Mouse (Mus musculus): ENCODE results near the gene Spata21. TPM values are rescaled to one million over a fixed set of nuclear protein-coding genes. Genes with fewer than 3 reads are reported as not detected.
A peak's percentile ranks its signal among the peaks of the same experiment; 100 is the strongest.

The Spata21 gene
- polyA plus RNA-seq, 1 experiment from 2014 or later: not detected

DNA sequence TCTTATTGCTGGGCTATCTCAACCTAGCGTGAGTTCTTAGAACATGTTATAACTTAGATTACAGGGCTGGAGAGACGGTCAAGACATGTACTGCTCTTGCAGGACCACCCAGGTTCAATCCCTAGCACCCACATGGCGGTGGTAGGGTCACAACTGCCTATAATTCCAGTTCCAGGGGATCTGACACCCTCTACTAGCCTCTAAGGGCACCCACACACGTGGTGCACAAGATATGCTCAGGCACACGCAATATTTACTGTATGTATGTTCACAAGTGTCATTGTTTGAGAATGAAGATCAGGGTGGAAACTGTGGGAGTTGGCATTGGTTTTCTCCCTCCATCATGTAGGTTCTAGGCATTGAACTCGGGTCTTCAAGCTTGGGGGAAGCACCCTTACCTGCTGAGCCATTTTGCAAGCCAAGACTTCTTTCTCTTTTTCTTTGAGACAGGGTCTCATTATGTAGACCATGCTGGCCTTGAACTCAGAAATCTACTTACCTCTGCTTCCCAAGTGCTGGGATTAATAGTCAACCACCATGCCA lies 58.4 kb downstream of the Spata21 start:
- Histone ChIP-seq H3K36me3 (ENCODE audit: control insufficient read depth, insufficient read depth, low read length) (no peaks in the 10 kb centered on the region), H3K4me3 (ENCODE audit: low read depth, low read length) (no peak overlapping the region), H3K4me1 (replicated peaks; ENCODE audit: control insufficient read depth, insufficient read depth, low read length) (0 out of 2 replicates have a peak, but pooled peaks cover 6% of the 10 kb centered on the region), H3K27ac (ENCODE audit: low read depth, low read length) (no peak overlapping the region), H3K9ac (ENCODE audit: low read length) (no peak overlapping the region), H3K9me3 (ENCODE audit: control insufficient read depth, low read length) (no peaks in the 10 kb centered on the region), H3K4me2 (ENCODE audit: low read depth, low read length, severe bottlenecking) (no peak overlapping the region), H3K27me3 (ENCODE audit: control insufficient read depth, insufficient read depth, low read length) (no peaks in the 10 kb centered on the region)
- DNase-seq (ENCODE audit: low spot score) (no peak), ATAC-seq (replicated peaks; ENCODE audit: low FRiP score) (no peak)
- WGBS: 92% methylated on average over 6 of the region's 6 CpGs

DNA sequence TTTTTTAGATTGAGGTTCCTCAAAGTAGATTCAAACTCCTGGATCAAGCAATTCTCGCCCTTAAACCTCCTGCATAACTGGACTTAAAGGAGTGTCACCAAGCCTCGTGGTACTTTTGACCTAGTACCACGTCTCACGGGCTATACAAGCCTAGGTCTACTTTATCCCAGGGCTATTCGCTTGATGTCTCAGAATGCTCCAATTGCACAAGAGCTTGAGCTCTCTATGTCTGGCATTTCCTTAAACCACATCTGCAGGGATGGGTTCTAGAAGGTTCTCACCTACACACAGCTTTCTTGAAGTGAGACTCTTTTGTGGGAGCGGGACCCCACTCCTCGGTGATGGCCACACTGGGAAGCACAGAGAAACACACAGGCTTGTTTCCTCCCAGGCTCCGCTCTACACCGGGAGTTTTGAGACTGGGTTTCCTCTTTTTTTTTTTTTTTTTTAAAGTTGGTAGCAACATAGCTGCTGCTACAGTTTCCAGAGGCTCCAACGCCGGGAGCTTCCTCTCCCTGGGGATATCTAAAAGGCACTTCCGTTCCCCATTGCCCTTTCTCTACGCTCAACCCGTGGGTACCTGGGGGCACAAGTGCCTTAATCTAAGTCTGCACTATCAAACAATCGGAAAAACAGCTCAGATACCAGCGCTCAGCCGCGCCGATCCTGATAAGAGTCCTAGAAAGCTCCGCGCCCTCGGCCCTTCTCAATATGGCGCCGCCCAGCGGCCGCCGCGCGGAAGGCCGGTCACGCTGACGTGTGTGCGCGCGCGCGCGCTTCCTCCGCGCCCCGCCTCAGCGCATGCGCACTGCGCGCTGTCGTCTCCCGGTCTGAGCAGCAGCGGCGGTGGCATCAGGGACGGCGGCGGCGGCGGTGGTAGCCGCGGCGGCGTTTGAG lies 59.2 kb downstream of the Spata21 start, which contains the start of gene Fbxo42:
Gene Fbxo42 (plus strand): TSS at position 802 of the 897 bp plus-strand sequence.
- peak within 1 kb of the TSS; percentile 81 for H3K9ac ChIP-seq (ENCODE audit: low read length)
- 0 out of 2 replicates have a peak, but pooled peaks cover 6% of the 10 kb centered on the region for H3K4me1 ChIP-seq (replicated peaks; ENCODE audit: control insufficient read depth, insufficient read depth, low read length)
- H3K36me3 ChIP-seq (ENCODE audit: control insufficient read depth, insufficient read depth, low read length): no peaks in the 10 kb centered on the region
- no peaks in the 10 kb centered on the region for H3K27me3 ChIP-seq (ENCODE audit: control insufficient read depth, insufficient read depth, low read length)
- H3K27ac ChIP-seq (ENCODE audit: low read depth, low read length): peak within 1 kb of the TSS; percentile 83
- ATAC-seq (replicated peaks; ENCODE audit: low FRiP score) (peak; percentile 89), DNase-seq (ENCODE audit: low spot score) (peak; percentile 97)
- WGBS: 9% methylated on average over 58 of the region's 58 CpGs
- H3K4me2 ChIP-seq (ENCODE audit: low read depth, low read length, severe bottlenecking): peak within 1 kb of the TSS; percentile 78
- H3K9me3 ChIP-seq (ENCODE audit: control insufficient read depth, low read length): no peaks in the 10 kb centered on the region
- peak within 1 kb of the TSS; percentile 70 for H3K4me3 ChIP-seq (ENCODE audit: low read depth, low read length)

DNA sequence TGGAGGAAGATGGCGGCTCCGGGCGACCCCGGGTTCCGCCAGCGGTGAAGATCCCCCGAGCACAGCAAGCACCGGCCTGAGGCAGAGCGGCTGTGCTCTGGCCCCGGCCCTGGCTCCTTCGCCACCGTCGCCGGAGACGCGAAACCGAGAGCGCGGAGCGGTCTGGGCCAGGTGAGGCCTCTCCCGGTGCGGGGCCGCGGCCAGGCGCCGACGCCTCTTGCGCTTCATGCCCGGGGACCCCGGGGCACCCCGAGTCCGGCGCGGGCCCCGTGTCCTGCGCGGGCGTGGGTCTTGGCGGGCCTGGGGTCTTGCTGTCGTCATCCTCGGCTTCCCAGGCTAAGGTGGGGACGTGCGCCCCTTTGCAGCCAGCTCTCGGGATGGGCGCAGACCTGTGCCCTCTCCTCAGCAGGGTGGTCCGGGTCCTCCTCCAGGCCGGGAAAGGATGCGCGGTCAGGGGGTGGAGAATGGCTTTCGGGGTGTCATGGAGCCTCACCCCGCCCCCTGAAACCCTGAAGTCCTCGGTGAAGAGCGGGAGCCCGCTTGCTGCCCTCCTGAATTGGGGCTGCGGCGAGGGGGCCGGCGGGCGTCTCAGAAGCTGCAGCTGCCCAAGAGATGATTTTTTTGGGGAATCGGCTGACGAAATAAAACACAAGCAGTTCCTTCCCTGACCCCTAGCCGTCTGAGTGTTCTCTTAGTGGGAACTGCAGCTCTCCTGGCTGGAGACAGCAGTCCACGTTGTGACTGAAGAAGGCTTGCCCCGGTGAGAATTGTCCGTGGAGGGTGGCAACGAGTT lies 60.1 kb downstream of the Spata21 start:
- peak overlapping the region; percentile 83; the same call in 1 of the 2 replicates for H3K27ac ChIP-seq (ENCODE audit: low read depth, low read length)
- peak overlapping the region; percentile 81 for H3K9ac ChIP-seq (ENCODE audit: low read length)
- peak overlapping the region; percentile 78 for H3K4me2 ChIP-seq (ENCODE audit: low read depth, low read length, severe bottlenecking)
- ATAC-seq (replicated peaks; ENCODE audit: low FRiP score) (peak; percentile 84), DNase-seq (ENCODE audit: low spot score) (no peak)
- H3K9me3 ChIP-seq (ENCODE audit: control insufficient read depth, low read length): no peaks in the 10 kb centered on the region
- H3K4me3 ChIP-seq (ENCODE audit: low read depth, low read length): peak overlapping the region; percentile 70
- under 1% methylated on average over 61 of the region's 66 CpGs for WGBS
- H3K36me3 ChIP-seq (ENCODE audit: control insufficient read depth, insufficient read depth, low read length): no peaks in the 10 kb centered on the region
- no peaks in the 10 kb centered on the region for H3K27me3 ChIP-seq (ENCODE audit: control insufficient read depth, insufficient read depth, low read length)
- H3K4me1 ChIP-seq (replicated peaks; ENCODE audit: control insufficient read depth, insufficient read depth, low read length): 0 out of 2 replicates have a peak, but pooled peaks cover 6% of the 10 kb centered on the region

DNA sequence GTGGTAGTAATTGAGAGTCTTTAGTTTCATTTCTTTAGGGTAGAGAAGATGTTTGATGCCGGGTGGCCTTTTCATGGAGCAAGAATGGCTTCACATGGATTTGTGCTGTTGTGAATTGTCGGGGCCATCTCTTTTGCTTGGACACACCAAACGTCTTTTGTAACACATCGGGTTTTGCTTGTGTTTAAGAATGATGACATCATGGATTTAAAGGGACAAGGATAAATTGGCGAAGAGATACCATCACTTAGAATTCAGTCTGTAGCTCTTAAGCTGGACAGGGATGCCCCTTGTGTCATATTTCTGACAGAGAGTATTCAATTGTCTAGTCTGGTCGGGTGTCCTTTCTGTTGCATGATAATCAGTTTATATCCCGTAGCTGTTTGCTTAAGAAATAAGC lies 61.0 kb downstream of the Spata21 start:
- no peak overlapping the region for H3K27ac ChIP-seq (ENCODE audit: low read depth, low read length)
- no peaks in the 10 kb centered on the region for H3K9me3 ChIP-seq (ENCODE audit: control insufficient read depth, low read length)
- H3K4me3 ChIP-seq (ENCODE audit: low read depth, low read length): peak overlapping the region; percentile 70
- 33% methylated on average over 7 of the region's 7 CpGs for WGBS
- peak overlapping the region; percentile 78 for H3K4me2 ChIP-seq (ENCODE audit: low read depth, low read length, severe bottlenecking)
- 0 out of 2 replicates have a peak, but pooled peaks cover 6% of the 10 kb centered on the region for H3K4me1 ChIP-seq (replicated peaks; ENCODE audit: control insufficient read depth, insufficient read depth, low read length)
- H3K36me3 ChIP-seq (ENCODE audit: control insufficient read depth, insufficient read depth, low read length): no peaks in the 10 kb centered on the region
- peak overlapping the region; percentile 81 for H3K9ac ChIP-seq (ENCODE audit: low read length)
- ATAC-seq (replicated peaks; ENCODE audit: low FRiP score): no peak
- DNase-seq (ENCODE audit: low spot score): no peak
- H3K27me3 ChIP-seq (ENCODE audit: control insufficient read depth, insufficient read depth, low read length): no peaks in the 10 kb centered on the region

GRCm38 (mm10) chr4:141157485-141157884 lies 69.4 kb downstream of the Spata21 start:
- H3K4me2 ChIP-seq (ENCODE audit: low read depth, low read length, severe bottlenecking): no peak overlapping the region
- ATAC-seq (replicated peaks; ENCODE audit: low FRiP score) (no peak), DNase-seq (ENCODE audit: low spot score) (no peak)
- H3K27ac ChIP-seq (ENCODE audit: low read depth, low read length): no peak overlapping the region
- no peak overlapping the region for H3K9ac ChIP-seq (ENCODE audit: low read length)
- WGBS: 78% methylated on average over 4 of the region's 4 CpGs
- 0 out of 2 replicates have a peak, but pooled peaks cover 6% of the 10 kb centered on the region for H3K4me1 ChIP-seq (replicated peaks; ENCODE audit: control insufficient read depth, insufficient read depth, low read length)
- no peak overlapping the region for H3K4me3 ChIP-seq (ENCODE audit: low read depth, low read length)
- no peaks in the 10 kb centered on the region for H3K9me3 ChIP-seq (ENCODE audit: control insufficient read depth, low read length)
- H3K27me3 ChIP-seq (ENCODE audit: control insufficient read depth, insufficient read depth, low read length): no peaks in the 10 kb centered on the region
- no peaks in the 10 kb centered on the region for H3K36me3 ChIP-seq (ENCODE audit: control insufficient read depth, insufficient read depth, low read length)

DNA sequence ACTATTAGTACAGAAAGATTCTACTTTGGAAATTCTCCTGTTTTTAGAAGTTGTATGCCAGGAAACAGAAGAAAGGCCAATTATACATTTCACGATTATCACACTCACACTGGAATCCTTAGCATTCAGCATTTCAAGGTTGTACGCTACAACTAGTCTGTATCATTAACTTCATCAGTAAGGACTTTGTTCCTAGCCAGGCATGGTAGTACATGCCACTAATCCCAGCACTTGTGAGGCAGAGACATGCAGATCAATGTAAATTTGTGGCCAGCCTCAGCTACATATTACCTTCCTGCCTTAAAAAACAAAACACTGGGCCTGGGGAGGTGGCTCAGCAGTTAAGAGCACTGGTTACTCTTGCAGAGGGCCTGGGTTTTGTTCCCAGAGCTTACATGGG lies 70.5 kb downstream of the Spata21 start:
- no peaks in the 10 kb centered on the region for H3K36me3 ChIP-seq (ENCODE audit: control insufficient read depth, insufficient read depth, low read length)
- no peak overlapping the region for H3K27ac ChIP-seq (ENCODE audit: low read depth, low read length)
- DNase-seq (ENCODE audit: low spot score): no peak
- 89% methylated on average over 2 of the region's 2 CpGs for WGBS
- no peaks in the 10 kb centered on the region for H3K27me3 ChIP-seq (ENCODE audit: control insufficient read depth, insufficient read depth, low read length)
- 0 out of 2 replicates have a peak, but pooled peaks cover 6% of the 10 kb centered on the region for H3K4me1 ChIP-seq (replicated peaks; ENCODE audit: control insufficient read depth, insufficient read depth, low read length)
- H3K4me2 ChIP-seq (ENCODE audit: low read depth, low read length, severe bottlenecking): no peak overlapping the region
- ATAC-seq (replicated peaks; ENCODE audit: low FRiP score): no peak
- H3K4me3 ChIP-seq (ENCODE audit: low read depth, low read length): no peak overlapping the region
- no peaks in the 10 kb centered on the region; the same call in 1 of the 2 replicates for H3K9me3 ChIP-seq (ENCODE audit: control insufficient read depth, low read length)
- no peak overlapping the region for H3K9ac ChIP-seq (ENCODE audit: low read length)

GRCm38 (mm10) chr4:141159093-141159492 lies 71.0 kb downstream of the Spata21 start:
- ATAC-seq (replicated peaks; ENCODE audit: low FRiP score) (no peak), DNase-seq (ENCODE audit: low spot score) (no peak)
- H3K36me3 ChIP-seq (ENCODE audit: control insufficient read depth, insufficient read depth, low read length): no peaks in the 10 kb centered on the region
- 0 out of 2 replicates have a peak, but pooled peaks cover 6% of the 10 kb centered on the region for H3K4me1 ChIP-seq (replicated peaks; ENCODE audit: control insufficient read depth, insufficient read depth, low read length)
- H3K9me3 ChIP-seq (ENCODE audit: control insufficient read depth, low read length): no peaks in the 10 kb centered on the region; the same call in 1 of the 2 replicates
- H3K27me3 ChIP-seq (ENCODE audit: control insufficient read depth, insufficient read depth, low read length): no peaks in the 10 kb centered on the region
- no peak overlapping the region for H3K4me2 ChIP-seq (ENCODE audit: low read depth, low read length, severe bottlenecking)
- 63% methylated on average over 11 of the region's 11 CpGs for WGBS
- H3K27ac ChIP-seq (ENCODE audit: low read depth, low read length): no peak overlapping the region
- H3K9ac ChIP-seq (ENCODE audit: low read length): no peak overlapping the region
- no peak overlapping the region for H3K4me3 ChIP-seq (ENCODE audit: low read depth, low read length)

DNA sequence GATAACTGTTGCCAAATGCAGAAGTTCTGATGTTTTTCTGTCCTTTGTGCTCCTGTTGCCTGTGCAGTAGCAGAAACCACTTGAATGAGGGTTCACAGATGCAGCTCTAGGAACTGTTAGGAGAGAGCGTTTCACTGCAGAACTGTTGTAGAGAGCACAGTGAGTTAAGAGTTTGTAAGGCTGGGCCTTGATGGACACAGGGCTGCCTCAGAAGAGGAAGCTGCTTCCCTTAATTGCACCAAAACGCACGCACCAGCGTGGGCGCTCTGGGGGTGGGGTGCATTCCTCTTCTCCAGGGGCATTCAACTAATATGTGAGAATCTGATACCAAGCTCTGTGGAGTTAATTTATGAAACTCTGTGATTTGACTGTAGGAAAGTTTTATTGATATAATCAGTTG lies 71.5 kb downstream of the Spata21 start:
- no peak overlapping the region for H3K27ac ChIP-seq (ENCODE audit: low read depth, low read length)
- 79% methylated on average over 5 of the region's 5 CpGs for WGBS
- no peak for ATAC-seq (replicated peaks; ENCODE audit: low FRiP score)

More for the DNA sequence above, 71.5 kb downstream of the Spata21 start:
- DNase-seq (ENCODE audit: low spot score): no peak
- Histone ChIP-seq H3K27me3 (ENCODE audit: control insufficient read depth, insufficient read depth, low read length) (no peaks in the 10 kb centered on the region), H3K9ac (ENCODE audit: low read length) (no peak overlapping the region), H3K36me3 (ENCODE audit: control insufficient read depth, insufficient read depth, low read length) (no peaks in the 10 kb centered on the region), H3K4me1 (replicated peaks; ENCODE audit: control insufficient read depth, insufficient read depth, low read length) (0 out of 2 replicates have a peak, but pooled peaks cover 6% of the 10 kb centered on the region), H3K4me3 (ENCODE audit: low read depth, low read length) (no peak overlapping the region), H3K9me3 (ENCODE audit: control insufficient read depth, low read length) (peaks cover 2% of the 10 kb centered on the region; the same call in 1 of the 2 replicates), H3K4me2 (ENCODE audit: low read depth, low read length, severe bottlenecking) (no peak overlapping the region)
